Mouse (Mus musculus): ENCODE data around the gene Plac1.

The Plac1 gene

DNA sequence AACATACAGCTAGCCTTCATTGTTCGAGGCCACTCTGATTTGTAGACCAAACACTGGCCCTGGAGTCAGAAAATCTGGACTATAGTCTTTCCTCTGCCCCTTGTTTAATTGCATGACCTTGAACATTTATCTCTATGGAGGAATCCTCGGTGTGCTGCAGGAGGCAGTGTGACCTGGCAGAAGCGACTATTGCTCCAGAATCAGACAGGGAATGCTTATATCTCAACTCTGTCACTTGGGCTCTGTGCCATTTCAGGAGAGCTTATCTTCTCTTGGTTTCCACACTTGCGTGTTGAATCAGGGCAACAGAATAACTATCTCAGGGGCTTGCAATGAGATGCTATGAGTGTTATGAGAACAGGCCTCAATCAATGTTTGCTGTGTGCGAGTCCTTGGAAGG lies 38.3 kb downstream of the Plac1 start:
- no peak for DNase-seq (ENCODE audit: low read depth, low spot score)

DNA sequence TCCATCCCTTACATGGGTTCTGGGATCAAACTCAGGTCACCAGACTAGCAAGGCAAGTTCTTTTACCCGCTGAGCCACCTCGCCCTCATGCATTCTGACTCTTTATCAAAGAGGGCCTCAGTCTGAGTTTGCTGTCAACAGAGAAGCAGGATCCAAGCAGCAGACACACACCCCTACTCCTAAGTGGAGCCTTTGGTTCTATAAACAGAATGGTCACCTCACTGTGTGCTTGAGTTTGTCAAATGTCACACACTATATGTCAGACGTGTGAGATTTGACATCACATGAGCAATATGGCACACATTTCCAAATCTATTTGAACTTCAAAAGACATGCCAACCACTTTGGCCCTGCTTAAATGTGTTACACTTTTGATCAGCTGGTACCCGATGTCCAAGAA lies 42.2 kb downstream of the Plac1 start:
- no peak for DNase-seq (ENCODE audit: low read depth, low spot score)

DNA sequence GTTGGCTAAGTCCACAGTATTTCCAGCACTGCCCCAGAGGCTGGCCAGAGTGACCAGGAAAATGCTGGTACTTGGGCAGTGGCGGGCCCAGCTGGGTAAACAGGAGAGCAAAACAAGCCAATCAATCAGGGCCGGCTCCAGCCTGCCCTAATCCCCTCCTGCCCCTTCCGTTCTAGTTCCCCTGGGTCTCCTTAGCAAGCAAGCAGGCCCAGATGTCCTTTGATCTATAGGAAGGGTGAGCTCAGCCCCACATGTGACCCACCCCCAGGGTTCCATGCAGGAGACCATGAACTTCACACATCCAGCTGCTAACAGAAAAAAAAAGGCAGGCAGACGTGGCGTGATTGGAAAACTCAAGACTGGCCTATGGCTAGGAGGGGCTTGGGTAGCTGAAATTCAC lies 43.5 kb downstream of the Plac1 start:
- no peak for DNase-seq (ENCODE audit: low read depth, low spot score)

DNA sequence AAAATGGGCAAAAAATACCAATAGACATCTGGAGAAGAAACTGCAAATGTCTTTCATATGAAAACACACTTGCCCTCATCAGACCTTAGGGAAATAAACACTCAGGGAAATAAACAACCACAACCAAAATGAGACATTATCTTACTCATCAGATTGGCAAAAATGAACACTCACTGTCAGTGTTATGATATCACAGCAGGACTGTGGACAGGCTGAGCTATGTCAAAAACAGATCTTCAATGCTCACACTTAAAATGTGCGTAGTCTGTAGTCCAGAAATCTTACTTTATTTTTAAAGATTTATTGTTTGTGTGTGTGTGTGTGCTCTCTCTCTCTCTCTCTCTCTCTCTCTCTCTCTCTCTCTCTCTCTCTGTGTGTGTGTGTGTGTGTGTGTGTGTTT lies 51.2 kb downstream of the Plac1 start:
- no peak for DNase-seq (ENCODE audit: low read depth, low spot score)

DNA sequence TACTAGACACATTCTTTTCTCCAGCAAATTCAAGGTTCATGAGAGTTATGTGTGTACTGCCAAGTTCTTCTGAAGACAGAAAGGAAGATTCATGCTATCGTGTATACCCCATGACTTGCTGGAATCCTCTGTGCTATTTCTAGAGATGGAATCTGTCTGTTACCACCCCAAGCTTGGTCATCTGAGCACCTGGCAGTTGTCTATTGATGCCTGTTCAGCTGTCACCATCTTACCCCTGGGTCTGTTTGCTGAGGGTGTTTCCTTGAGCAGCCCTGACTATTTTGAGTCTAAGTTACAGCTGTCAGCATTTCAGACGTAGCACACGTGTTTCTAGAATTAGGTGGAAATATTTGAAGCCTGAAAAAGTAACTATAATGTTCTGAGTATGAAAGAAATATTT lies 60.1 kb downstream of the Plac1 start:
- no peak for DNase-seq (ENCODE audit: low read depth, low spot score)

DNA sequence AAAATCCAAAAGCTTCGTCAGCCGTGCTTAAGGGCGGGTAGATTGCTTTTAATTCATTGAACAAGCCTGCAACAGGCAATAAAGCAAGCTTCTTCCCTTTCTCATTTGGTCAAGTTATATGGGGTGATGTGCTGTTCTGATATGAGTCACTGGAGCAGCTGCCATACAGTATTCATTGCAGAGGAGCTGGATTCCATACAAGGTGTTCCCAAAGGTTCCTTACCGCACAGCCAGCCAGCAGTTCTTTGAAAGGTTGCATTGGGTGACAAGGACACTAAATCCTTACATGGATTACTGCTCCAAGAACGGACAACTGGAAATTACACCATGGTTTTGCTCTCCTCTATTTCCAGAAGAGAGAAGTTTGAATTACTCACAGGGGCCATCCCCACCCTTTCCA lies 63.6 kb downstream of the Plac1 start:
- DNase-seq (ENCODE audit: low read depth, low spot score) = no peak

DNA sequence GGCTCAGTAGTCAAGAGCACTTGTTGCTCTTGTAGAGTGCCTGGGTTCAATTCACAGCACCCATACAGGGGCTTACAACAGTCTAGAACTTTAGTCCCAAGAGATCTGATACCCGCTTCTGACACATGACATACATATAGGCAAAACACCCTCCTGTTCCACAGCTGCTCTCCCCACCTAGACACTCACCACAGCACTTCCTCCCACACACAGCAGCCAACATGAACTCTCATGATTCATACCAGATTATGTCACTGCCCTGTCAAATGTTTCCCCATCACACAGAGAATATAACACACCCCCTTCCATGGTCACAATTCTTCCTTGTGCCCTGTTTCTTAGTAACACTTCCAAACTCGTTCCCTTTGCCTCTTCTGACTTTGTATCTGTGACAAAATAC lies 71.3 kb downstream of the Plac1 start:
- no peak for DNase-seq (ENCODE audit: low read depth, low spot score)

DNA sequence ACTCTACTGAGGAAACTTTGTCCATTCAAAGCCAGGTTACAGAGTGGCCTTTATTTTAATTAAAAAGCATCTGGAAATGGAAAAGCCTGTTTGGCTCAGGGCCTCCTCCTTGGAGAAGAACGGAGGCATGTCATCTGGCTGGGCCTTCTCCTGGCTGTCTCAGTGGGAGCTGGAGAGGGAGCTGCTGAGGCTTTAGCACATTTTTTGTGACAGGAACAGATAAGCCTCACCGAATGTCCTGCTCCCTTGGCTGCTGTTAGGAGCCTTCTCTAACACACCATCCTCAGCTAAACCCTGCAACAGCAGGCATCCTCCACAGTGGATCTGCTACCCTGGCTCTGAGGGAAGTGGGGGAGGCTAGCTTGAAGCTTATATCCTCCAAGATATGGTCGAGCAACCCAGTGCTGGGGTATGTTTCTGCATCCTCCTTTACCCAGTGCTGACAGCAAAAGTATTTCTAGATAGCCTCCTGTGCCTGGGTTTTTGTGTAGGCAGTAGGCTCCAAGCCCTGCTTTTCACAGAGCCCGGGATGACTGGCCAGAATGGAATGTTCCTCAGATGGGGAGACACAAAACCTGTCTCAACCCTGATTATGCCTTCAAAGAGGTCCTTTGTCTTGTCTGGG lies 72.9 kb downstream of the Plac1 start:
- DNase-seq (ENCODE audit: low read depth, low spot score) = no peak

DNA sequence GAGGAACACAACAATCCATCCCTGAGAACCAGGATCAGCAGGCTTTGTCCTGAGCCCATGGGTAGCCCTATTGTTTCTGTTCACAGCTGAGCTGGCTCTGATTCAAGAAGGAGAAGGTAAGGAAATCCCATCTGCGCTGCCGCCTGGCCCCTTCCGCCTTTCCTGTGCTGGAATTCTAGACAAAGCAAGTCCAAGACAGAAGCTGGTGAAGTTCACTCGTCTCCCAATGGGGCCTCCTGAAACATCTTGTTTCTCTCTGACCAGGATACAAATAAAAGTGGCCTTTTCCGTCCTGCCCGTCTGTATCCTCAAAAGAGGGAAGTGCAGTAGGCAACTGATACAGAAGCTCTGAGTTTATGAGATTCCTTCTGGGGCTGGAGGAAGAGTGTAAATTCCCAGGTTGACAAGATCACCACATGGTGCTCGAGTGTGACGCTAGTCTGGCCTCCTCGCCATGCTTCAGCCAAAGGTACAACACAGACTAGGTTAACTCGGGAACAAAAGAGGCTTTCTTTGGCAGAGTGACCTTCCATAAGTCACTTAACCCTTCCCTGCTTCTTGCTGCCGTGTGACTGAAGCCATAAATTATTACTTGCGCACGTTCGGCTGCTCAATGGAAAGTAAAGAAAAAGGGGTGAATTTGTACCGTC lies 73.5 kb downstream of the Plac1 start:
- DNase-seq (ENCODE audit: low read depth, low spot score) = no peak

DNA sequence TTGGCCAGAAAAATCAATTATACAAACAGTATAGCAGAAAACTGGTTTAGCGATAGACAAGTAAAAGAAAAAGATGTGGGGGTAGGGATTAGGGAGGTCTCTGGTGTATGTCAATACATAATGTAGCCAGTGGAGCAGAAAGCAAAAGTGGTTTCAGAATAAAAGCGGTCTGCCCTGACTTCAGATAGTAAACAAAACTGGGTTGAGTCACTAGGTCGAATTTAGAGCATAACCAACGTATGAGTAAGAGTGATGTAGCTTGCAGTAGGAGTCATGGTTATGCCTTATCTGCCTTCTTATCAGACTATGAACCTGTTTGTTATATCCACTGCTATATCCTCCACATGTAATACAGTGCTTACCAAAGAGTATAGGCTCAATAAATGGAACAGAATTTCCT lies 77.3 kb downstream of the Plac1 start:
- no peak for DNase-seq (ENCODE audit: low read depth, low spot score)

DNA sequence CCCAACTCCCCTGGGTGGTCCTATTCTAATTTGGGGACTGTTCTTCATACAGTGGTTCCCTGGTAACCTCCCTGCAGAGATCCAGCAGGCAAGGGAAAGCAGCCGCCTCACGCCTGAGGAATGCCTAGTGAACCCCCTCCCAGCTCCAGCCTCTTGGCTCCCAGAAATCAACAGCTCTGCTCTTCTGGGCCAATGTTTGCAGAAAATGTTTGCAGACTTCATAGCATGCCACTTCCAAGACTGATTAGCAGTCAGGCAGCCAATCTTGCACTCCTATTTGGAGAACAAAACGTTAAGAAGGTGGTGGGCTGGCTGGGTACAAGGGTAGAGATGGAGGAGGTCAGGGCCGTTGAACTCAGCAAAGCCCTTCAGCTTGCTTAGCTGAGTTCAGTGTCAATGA lies 78.3 kb downstream of the Plac1 start:
- no peak for DNase-seq (ENCODE audit: low read depth, low spot score)

DNA sequence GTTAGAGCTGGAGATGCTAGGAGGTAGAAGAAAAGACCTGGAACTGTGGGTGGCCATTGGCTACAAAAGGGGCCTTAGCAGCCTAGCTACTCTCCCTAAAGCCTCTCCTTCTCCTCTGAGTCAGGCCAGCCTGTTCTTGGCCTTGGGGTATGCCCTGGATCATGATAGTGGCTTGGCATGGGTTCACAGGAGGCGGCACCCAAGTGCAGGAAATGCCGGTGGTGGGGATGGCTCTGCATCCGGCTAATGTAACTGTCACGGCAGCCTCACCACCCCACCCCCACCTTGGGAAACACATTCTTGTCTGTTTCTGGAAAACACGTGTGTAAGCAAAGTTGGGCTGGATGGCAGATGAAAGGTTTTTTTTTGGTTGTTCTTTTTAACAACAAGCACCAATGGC lies 78.8 kb downstream of the Plac1 start:
- no peak for DNase-seq (ENCODE audit: low read depth, low spot score)

DNA sequence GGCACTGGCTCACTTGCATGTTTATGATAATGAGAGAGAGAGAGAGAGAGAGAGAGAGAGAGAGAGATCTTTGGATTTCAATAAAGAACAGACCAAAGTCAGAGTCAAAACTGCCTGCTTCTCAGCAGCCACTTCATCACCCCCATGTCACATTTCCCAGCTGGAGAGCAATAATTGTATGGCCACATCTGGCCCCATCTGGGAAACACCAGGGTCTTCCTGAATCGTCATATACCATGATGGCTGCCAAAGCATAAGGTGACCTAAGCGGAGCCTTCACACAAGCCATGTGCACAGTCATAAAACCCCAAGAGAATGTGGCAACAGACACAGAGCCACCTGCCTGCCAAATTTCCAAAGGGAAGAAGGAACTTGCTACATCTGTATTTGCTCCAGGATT lies 91.9 kb downstream of the Plac1 start:
- DNase-seq (ENCODE audit: low read depth, low spot score) = no peak

DNA sequence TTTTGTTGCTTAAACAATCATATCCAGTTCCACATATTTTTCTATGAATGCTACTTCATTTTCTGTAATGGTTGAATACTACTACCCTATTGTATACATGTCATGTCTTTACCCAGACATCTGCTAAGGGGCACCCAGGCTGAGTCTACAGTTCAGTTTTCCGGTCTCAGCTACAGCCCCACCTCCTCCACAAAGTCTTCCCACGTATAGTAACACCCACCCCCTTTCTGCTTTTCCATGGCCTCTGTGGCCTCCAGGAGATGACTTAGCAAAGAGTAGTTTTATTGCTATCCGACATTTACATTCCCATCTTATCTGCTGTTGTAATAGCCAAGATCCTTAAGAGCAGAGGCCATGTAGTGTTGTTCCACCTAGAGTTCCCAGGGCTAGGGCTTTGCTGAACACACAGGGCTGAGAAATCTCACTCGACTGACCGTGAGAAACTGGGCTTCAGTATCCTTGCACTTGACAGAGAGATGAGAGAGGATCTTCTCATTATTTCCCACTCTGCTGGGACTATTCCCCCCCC lies 93.5 kb downstream of the Plac1 start:
- no peak for DNase-seq (ENCODE audit: low read depth, low spot score)

DNA sequence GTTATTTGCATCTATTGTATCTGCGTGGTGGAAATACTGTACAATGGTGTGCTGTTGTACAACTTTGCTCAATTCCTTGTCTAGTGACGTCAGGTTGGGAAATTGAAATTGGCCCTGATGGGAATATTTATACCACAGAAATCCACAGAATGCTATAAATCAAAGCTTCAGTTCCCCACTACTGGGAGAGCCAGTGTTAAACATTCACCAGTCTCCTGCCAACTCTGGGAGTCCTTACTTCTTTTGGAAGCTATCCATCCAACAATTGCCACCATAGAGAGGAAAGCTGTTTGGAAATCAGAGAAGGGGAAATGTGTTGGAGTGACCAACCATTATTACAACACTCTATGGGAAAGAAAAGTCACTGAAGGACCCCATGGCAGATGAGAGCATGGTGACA lies 100.3 kb downstream of the Plac1 start:
- no peak for DNase-seq (ENCODE audit: low read depth, low spot score)

DNA sequence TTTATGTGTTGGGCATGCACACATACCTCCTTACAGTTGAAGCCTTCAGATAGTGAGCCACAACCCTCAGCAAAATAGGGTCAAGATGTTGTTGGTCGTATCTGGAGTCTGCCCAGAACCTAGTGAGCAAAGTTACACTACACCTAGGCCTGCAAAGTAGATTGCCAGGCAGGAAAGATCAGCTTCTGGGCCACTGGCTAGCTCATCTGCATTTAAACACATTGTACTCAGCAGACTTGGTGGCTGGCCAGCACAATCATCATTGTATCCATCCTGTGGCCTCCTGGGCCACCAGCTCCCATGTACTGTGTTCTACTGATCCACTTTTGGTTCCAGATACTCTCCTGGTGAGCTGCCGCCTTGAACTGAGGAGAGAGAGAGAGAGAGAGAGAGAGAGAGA lies 102.8 kb downstream of the Plac1 start:
- DNase-seq (ENCODE audit: low read depth, low spot score) = no peak

DNA sequence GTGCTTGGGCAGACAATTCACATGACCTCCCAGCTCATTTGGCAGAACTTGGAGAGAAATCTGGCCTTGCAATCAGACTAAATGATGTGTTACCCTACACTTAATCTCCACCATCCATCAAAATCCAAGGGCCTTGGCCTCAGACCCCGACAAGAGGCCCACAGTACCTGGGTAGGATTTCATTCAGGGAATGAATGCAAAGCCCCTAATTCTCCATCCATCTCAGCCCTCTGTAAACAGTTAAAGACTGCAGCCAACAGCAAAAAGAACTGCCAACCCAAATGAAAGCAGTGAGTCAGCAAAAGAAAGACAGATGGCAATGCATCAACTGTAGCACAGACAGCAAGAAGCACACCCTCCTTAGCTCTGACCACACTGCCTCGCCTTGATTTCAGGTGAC lies 110.4 kb downstream of the Plac1 start:
- DNase-seq (ENCODE audit: low read depth, low spot score) = no peak

DNA sequence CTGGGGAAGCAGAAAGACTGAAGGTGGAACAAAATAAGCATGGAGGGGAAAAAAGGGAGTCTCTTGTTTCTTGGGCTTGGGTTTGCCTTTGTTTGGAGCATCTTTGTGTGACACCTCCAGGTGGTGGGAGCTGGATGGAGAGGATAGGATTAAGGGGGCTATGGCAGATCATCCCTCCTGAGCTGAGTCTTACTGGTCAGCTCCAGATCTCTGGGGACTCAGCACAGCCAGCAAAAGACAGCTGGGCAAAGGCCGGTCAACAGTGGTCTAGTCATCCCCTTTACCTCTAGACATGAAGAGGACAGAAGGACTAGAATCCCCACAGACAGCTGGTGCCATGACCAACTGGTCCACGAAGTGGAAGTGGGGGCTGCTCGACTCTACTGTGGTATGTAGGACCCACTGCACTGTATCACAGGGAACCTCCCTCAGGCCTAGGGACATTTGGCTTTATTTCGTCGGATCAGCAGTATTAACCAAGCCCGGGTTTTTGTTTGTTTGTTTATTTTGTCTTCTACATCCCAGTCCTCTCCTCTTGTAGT lies 113.3 kb downstream of the Plac1 start:
- DNase-seq (ENCODE audit: low read depth, low spot score) = no peak

DNA sequence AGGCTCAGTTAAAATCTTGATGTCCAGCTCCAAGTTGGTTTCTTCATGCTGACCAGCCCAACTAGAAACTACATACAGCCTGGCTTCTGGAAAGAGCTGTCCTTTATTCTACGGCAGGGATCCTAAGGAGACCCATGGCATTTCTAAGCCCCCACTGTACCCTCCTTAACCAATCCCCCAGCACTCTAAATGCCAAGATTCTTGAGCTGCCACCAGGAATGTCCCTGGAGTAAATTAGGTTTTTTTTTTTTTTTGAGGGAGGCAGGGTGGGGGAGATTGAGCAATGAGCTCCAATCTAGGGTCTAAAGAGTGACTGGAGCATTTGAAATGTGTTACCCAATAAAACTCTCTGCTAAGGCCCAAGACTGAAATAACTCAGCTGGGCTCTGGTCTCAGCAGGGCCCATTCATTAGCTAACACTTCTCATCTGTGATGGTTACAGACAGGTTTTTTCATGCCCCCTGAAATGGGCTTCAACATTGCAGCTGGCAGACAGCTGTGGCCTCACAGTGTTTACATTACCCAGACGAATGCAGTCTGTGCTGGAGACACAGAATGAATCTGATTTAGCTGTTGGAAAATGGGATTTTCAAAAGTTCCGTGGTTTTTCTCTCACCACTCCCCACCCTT lies 114.0 kb downstream of the Plac1 start:
- no peak for DNase-seq (ENCODE audit: low read depth, low spot score)

DNA sequence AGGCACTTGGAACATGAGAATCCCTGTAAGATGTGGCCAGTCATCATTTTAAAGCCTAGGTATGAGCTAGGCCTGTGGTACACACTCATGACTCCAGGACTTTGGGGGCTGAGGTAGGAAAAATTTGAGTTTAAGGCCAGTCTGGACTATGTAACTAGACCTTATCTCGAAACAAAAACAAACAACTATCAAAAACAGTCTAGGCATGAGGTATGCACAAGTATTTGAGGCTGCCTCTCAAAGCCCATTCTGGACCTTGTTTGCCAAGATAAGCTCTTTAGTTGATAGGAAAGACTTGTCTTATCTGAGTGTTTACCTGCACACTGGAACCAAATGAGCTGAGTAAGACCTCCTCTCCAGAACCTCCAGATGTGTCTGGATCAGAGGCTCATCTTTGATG lies 116.3 kb downstream of the Plac1 start:
- DNase-seq (ENCODE audit: low read depth, low spot score) = no peak

DNA sequence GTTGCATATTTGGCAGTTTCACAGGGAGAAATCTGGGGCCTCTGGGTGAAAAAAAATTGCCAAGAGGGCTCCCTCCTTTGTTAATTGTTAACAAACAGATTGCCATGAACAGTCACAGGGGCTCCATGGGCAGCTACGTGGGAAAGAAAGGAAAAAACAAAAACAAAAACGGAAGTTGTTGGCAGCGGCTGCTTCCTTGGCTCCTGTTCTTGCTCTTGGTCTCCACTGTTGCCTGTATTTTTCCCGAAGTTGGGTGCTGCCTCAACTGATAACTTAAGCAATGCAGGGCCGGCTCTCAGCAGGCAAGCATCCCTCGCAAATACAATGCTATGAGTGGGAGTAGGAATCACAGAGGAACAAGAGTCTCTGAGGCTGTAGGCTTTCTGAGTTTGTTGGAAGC lies 121.3 kb downstream of the Plac1 start:
- no peak for DNase-seq (ENCODE audit: low read depth, low spot score)

DNA sequence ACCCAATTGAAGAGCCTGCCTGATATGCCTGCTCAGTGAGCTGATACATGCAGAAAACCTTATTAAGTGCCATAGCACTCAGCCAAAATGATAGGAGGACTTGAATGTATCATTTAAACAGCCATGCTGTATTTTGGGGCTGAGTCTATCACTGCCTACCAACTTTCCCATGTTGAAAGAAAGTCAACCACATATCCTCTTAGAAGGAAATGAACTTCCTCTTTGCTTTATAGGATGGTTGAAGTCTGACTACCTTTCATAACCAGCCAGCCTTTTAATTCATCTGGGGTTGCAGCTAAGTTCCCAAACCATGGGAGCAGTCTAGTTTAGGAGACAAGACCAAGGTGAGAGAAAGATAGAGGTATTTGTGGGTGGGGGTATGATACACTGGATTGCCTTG lies 121.9 kb downstream of the Plac1 start:
- no peak for DNase-seq (ENCODE audit: low read depth, low spot score)

DNA sequence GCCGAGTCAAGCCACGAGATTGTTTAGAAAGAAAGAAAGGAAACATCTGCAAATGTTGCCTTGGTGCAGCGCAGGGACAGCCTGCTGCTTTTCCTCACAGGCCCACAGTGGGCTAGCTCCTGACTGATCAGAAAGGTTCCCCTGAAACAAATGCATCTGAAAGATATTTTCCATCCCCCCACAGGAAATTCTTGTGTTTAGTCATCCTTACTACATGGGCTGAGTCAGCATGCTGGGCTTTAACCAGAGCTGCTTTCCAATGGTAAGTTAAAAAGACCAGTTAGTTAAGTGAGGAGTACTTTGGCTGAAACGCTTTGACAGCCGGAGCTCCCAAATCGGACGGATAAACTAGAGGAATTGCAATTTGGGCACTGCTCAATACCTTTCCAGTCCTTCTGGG lies 124.9 kb downstream of the Plac1 start:
- DNase-seq (ENCODE audit: low read depth, low spot score) = no peak

All from ZHBTc4 (cell line).